Mouse (Mus musculus) left cerebral cortex, adult 18-20 months (tissue): Measurements from ENCODE around the gene Ccdc17. TPM values are rescaled to one million over a fixed set of nuclear protein-coding genes. Genes with fewer than 3 reads are reported as not detected.
A peak's percentile ranks its signal among the peaks of the same experiment; 100 is the strongest.

ENCODE experiments used
- DNase-seq, 2 experiments: peaks; one replicate each; pipeline ENCODE4 v3.0.0; 2021 to 2022; ENCODE audit warnings: low spot score in 2 of 2, mixed read lengths in 1 of 2
- long read RNA-seq, 2 experiments: library from polyadenylated mRNA; stranded (forward); transcript quantifications; one replicate each; pipeline ENCODE4 v2.0.0; 2021
- total RNA-seq, 2 experiments: library from RNA; stranded (reverse); gene quantifications; 2 replicates each; pipeline ENCODE4 v1.2.3; 2021

The Ccdc17 gene
- 1 to 10 TPM; 3.9 to 6.1 TPM for total RNA-seq
- long read RNA-seq, experiment 1, partial matches to known transcripts, result 0 of 5 reads
- long read RNA-seq, experiment 1, other reads (novel, unspliced or antisense), result 4 of 5 reads
- long read RNA-seq, experiment 2, partial matches to known transcripts, result 0 of 3 reads
- long read RNA-seq, experiment 2, other reads (novel, unspliced or antisense), result 3 of 3 reads

- DNase-seq, result no peak
These were observed at the start of gene Ccdc17 for GRCm38 (mm10) chr4:116596379-116596778. Gene Ccdc17 (plus strand): TSS chr4:116596654.

DNA sequence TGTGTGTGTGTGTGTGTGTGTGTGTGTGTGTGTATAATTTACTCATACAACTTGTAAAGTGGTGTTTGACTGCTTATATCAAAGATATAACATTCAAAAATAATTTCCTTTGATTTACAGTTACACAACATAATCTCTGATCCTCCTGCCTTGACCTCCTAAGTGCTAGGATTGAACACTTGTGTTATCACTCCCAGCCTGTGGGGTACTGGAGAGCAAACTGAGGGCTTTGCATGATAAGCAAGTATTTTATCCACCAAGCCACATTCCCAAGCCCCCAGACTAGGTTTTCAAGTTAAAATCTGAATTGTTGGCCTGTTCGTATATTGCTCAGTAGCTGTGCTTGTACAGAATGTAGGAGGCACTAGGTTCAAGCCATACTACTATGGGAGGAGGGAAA lies 46.0 kb upstream of the Ccdc17 start:
- no peak for DNase-seq

DNA sequence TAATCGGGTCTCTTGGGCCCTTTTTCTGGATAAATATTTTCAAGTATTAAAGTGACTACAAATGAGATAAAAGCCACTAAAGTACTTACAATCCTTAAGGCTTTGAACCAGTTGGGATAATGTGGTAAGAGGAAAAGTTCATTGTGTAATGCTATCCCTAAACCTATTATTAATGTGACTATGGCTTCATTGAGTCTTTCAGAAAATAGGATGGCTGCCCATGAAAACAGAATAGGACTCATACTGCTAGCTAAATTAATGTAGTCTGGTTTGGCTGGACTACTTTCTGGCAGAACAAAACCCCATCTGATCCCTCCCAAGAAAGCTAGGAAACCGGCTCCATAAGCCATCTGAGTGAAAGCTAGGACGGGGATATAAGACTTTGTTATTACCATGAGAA lies 43.4 kb upstream of the Ccdc17 start:
- DNase-seq, result no peak

DNA sequence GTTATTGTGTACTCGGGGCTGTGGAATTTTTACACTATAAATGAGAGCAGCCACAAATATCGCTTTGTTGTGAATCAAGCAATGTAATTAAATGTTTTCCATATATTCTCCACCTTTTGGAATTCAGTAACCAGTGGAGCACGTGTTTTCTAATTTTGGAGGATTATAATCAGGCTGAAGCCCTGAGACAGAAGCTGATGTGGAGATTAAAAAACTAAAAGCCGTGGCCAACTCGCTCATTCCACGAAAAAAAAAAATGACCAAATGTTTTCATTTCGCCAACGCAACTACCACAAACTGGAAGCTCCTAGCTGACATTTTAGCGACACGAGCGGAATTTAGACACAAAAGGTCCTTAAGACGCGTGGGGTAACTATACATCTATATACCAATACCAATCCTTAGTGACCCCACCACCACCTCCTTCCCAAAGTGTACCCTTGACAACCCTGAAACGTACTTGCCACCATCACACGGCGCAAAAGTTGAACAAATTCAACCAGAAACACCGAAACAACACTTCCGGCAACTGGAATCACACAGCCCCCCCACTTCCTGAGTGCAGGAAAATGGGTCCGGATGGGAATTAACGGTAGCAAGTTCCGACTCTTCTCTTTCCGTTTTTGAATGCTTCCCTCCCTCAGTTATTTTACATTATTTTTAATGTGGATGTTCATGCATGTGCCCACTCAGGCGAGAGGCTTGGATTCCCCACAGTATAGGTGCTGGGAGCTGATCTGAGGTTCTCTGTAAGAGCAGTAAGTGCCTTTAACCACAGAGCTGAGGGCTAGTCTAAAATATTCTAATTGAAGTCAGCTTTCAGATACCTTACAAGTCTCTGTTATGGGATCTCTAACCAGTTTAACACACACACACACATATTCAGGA lies 40.8 kb upstream of the Ccdc17 start, which contains the start of gene Tmem69:
Gene Tmem69 (minus strand): TSS at position 524 of the 888 bp plus-strand sequence.
- DNase-seq, result peak; percentile 72 to 86

DNA sequence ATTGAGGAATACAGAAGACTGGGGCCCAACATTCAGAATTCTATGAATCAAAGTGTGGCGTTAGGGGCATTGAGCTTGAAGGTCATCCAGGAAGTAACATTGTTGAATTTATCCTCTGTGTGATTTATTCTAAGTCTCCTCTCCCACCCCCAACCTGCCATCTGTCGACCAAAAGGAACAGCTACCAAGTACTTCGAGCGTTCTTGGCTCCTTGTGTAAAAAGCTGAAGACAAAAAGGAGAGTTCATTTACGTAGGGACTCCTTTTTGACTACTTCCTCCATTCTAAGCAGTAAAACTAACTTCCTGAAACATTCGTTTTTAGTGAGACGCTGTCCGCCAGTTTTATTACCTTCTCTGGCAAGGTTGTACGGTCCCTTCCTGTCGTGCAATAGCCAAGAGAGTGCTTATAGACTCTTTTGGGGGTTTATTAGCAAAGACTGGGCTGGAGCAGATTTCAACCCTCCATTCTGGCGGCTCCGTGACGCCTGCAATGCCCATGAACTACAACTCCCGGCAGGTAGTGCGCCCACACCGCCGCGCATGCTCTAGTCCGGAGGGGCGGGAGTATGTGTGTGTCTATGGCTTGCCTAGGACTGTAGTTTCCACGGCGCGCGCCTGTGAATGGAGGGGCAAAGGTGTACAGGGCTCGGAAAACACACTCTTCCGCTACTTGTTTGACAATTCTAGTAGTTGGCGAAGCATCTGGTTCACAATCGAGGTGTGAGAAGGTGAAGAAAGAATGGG lies 39.7 kb upstream of the Ccdc17 start:
- peak; percentile 94 to 96 for DNase-seq

GRCm38 (mm10) chr4:116557306-116558121 lies 38.9 kb upstream of the Ccdc17 start, which contains the start of gene Gpbp1l1:
Gene Gpbp1l1 (plus strand): TSS chr4:116557658.
- DNase-seq, result peak; percentile 98 to 99

DNA sequence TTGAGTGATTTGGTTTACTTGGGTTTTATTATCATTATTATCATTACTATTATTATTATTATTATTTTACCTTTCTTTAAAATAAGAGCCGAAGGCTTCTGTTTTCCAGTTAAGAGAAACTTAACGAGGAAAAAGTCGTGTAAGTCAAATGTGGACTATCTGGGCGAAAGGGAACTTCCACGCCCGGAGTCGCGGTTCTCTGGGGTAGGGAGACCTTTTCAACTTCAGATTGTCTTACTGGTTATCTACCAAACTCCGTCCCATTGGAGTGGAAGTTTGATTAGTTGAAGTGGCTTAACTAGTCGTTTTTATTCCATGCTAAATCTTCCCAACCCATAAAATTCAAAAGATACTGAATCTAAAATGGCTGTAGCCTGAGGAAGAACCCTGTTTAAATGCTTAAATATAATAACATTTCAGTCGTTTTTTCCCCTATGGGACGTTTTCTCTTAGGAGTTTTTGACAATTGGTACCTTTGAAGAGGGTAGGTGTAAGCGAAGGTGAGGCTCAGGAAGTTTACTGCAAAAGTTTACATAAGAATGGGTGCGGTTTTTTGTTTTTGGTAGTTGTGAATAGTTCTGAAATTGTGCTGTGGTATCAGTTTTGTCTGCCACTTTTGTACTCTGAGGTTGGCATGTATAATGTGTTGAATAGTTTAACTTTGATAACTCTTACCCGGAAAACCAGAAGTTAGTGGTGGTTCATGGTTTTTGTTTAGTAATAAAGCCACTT lies 38.1 kb upstream of the Ccdc17 start:
- no peak for DNase-seq

GRCm38 (mm10) chr4:116595793-116596192 lies 661 bp upstream of the Ccdc17 start:
- no peak for DNase-seq

- peak; percentile 90 to 93 for DNase-seq
These were observed 776 bp downstream of the Ccdc17 start for GRCm38 (mm10) chr4:116596978-116597881.

GRCm38 (mm10) chr4:116612621-116613020 lies 16.2 kb downstream of the Ccdc17 start:
- DNase-seq, result no peak

GRCm38 (mm10) chr4:116615237-116615636 lies 18.8 kb downstream of the Ccdc17 start:
- no peak for DNase-seq

DNA sequence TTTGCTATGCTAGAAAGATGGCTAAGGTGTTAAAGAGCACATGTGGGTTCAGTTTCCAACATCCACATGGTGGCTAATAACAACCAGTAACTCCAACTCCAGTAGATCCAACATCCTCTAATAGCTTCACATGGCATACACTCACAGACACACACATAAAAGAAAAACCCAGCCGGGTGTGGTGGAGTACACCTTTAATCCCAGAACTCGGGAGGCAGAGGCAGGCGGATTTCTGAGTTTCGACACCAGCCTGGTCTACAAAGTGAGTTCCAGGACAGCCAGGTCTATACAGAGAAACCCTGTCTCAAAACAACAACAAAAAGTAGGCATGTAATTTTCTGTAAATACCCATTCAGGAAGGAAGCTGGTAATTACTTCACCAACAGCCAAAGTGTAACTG lies 28.4 kb downstream of the Ccdc17 start:
- DNase-seq, result no peak

GRCm38 (mm10) chr4:116626658-116627358 lies 30.4 kb downstream of the Ccdc17 start:
- peak; percentile 54 to 55 for DNase-seq

GRCm38 (mm10) chr4:116627359-116627716 lies 30.9 kb downstream of the Ccdc17 start:
- peak; percentile 79 to 85 for DNase-seq

GRCm38 (mm10) chr4:116627722-116628662 lies 31.5 kb downstream of the Ccdc17 start, which contains the start of gene Nasp:
Gene Nasp (minus strand): TSS chr4:116627941.
- DNase-seq, result peak; percentile 72 to 80

DNA sequence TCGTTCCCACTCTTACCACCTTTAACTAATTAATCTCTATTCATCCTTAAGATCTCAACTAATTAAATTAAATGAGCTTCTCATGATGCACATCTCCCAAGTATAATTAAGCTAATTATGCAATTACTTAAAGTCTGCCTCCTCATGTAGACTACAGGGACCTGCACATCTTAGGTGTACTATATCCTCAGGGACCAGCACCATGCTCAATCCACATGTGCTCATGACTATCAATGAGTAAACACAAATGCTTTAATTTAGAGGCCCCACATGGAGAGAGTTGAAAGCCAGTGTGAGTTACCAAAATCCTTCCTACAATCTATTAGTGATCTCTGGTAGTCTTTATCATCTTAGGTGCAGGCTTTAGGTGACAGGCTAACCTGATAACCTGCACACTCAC lies 38.7 kb downstream of the Ccdc17 start:
- no peak for DNase-seq

DNA sequence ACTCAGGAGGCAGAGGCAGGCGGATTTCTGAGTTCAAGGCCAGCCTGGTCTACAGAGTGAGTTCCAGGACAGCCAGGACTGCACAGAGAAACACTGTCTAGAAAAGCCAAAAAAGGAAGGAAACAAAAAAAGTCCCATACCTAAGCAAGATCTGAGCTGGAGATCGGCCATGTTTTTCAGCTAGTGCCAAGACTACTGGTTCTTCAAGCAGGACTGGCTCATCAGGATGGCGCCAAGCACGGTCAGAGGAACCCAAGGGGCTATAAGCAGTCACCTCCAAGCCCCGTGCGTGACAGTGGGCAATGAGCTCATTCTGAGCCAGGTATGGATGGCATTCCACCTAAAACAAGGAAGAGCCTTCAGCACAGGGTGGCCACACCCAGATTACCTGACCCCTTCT lies 42.4 kb downstream of the Ccdc17 start:
- DNase-seq, result no peak
